Mouse (Mus musculus) thymus, postnatal 0 days (tissue): ENCODE results near the gene Kdsr. TPM values are rescaled to one million over a fixed set of nuclear protein-coding genes. Genes with fewer than 3 reads are reported as not detected.
A peak's percentile ranks its signal among the peaks of the same experiment; 100 is the strongest.
"Not testable (repeated sequence)": the region's sequence is repeated elsewhere in the genome, so short reads cannot be mapped to it uniquely, and the experiment has no call there.

Experiments used
- DNase-seq: peaks from one replicate; pipeline ENCODE4 v3.0.0-alpha.2; 2015; ENCODE audit warnings: low spot score
- polyA plus RNA-seq: library from polyadenylated mRNA; unstranded; fragments of >200 nt; fragmentation: Nextera tagmentation; extraction: Ambion mirVana; gene quantifications from 2 replicates; pipeline ENCODE4 v1.2.1, GENCODE M21; 2015

The Kdsr gene
- polyA plus RNA-seq, 1 experiment from 2014 or later: 13.5 TPM

GRCm38 (mm10) chr1:106739810-106740209 lies 19.7 kb downstream of the Kdsr start:
- no peak for DNase-seq

GRCm38 (mm10) chr1:106738092-106738491 lies 21.4 kb downstream of the Kdsr start:
- peak; percentile 72 for DNase-seq

- DNase-seq: no peak
Measured at GRCm38 (mm10) chr1:106736211-106736610, 23.3 kb downstream of the Kdsr start.

GRCm38 (mm10) chr1:106735586-106735985 lies 23.9 kb downstream of the Kdsr start:
- peak; percentile 64 for DNase-seq

GRCm38 (mm10) chr1:106722061-106722460 lies 37.5 kb downstream of the Kdsr start:
- no peak for DNase-seq

- DNase-seq: not testable (repeated sequence)
Measured at GRCm38 (mm10) chr1:106717736-106718135, 41.8 kb downstream of the Kdsr start.

GRCm38 (mm10) chr1:106717071-106717601 lies 42.4 kb downstream of the Kdsr start:
- DNase-seq: peak; percentile 71

- DNase-seq: no peak
Measured at GRCm38 (mm10) chr1:106716141-106716540, 43.4 kb downstream of the Kdsr start.

GRCm38 (mm10) chr1:106715111-106716083 lies 44.1 kb downstream of the Kdsr start:
- peak; percentile 6 for DNase-seq

- no peak for DNase-seq
Measured at GRCm38 (mm10) chr1:106714530-106714981, 45.0 kb downstream of the Kdsr start.

GRCm38 (mm10) chr1:106713621-106714529 lies 45.7 kb downstream of the Kdsr start, which contains the start of gene Bcl2:
TSS of gene Bcl2 (minus strand) at chr1:106714274.
- peak; percentile 89 for DNase-seq

GRCm38 (mm10) chr1:106712330-106712729 lies 47.2 kb downstream of the Kdsr start:
- peak; percentile 63 for DNase-seq

GRCm38 (mm10) chr1:106711356-106712125 lies 48.0 kb downstream of the Kdsr start:
- DNase-seq: no peak

GRCm38 (mm10) chr1:106710202-106710601 lies 49.3 kb downstream of the Kdsr start:
- DNase-seq: no peak

- DNase-seq: no peak
Measured at GRCm38 (mm10) chr1:106707036-106707880, 52.3 kb downstream of the Kdsr start.

- DNase-seq: no peak
Measured at GRCm38 (mm10) chr1:106703183-106703582, 56.3 kb downstream of the Kdsr start.

- DNase-seq: no peak
Measured at GRCm38 (mm10) chr1:106702471-106703175, 56.9 kb downstream of the Kdsr start.

GRCm38 (mm10) chr1:106700520-106701114 lies 58.9 kb downstream of the Kdsr start:
- no peak for DNase-seq

- DNase-seq: no peak
Measured at GRCm38 (mm10) chr1:106696472-106696871, 63.1 kb downstream of the Kdsr start.
